Mouse (Mus musculus): Measurements from ENCODE around the gene Mtrf1.

DNA sequence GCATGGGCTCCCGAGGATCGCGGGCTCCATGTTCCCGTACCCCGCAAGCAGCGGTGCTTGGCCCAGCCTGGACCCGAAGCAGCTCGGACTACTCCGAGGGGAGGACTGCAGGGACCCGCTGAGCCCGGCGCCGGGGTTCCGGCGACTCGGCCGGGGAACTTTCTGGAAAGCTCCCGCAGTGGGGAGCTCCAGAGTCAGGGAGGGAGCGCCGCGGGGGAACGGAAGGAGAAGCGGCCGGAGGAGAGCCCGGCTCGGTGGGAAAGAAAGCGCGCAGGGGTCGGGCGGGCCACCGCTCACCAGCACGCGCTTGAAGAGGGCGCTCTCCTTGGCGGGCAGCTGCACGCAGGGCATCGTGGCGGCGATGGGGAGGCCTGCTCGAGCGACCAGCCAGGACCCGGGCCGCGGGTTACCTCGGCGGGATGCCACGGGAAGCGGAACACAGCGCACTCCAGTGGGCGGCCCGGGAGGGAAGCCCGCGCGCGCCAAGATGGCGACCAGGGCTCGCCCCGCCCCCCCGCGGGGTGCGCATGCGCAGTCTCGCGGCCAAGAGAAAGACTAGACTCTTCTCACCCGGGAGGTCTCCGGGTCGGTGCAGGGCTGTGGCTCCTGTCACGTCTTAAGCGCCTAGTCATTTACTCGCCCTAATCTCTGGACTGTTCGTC is 7.2 kb upstream of the Mtrf1 start, which contains the start of gene Naa16:
- TF ChIP-seq POLR2A (IDR thresholded peaks at IDR 0.05; ENCODE audit: borderline replicate concordance, extremely low read depth, insufficient read depth, insufficient read length, poor library complexity, severe bottlenecking) (peak; percentile 90), CTCF (IDR thresholded peaks at IDR 0.05; ENCODE audit: borderline replicate concordance, extremely low read depth, insufficient read depth, insufficient read length) (peak; percentile 47; the same call in 1 of the 2 replicates)

Measured in brain, embryonic 14.5 days (tissue).